In the genomic region with DNA sequence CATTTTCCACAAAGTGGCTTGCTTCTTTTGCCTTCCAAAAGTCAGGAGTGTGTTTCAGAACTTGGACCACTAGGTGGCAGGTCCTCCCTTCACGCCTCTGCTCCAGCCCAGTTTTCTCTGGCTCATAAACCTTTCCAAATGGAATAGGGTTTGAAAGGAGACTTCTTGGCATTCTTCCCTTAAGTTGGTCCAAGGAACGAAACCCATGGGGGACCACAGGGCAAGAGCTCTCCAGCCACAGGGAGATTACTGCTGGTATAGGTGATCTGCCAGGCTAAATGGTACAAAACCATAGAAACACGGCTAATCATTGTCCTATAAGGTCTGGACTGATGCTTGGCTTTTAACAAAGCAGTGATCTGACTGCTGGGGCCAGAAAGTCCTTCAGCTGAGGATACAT, we compare ENCODE assay signal across 8 mouse cellular contexts.
DNase-seq lines count a peak whose midpoint lies in the region; ATAC-seq and TF ChIP-seq lines count a peak whose summit lies in the region.

No protein-coding gene starts in this region.

- peak; percentile 45; the same call in 1 of the 2 replicates for TF ChIP-seq CTCF in liver, adult 2 months (IDR thresholded peaks at IDR 0.05; ENCODE audit: low read depth, low read length)
- peak; percentile 87 for TF ChIP-seq CTCF in brain, embryonic 14.5 days (IDR thresholded peaks at IDR 0.05; ENCODE audit: borderline replicate concordance, extremely low read depth, insufficient read depth, insufficient read length)

- peak overlapping the region; percentile 23; the same call in 1 of the 2 replicates for H3K4me2 ChIP-seq in forebrain, embryonic 14.5 days (ENCODE audit: low read length)

- H3K9me3 ChIP-seq in forebrain, embryonic 14.5 days (replicated peaks; ENCODE audit: control insufficient read depth, low read length), result no peaks in the 10 kb centered on the region

- TF ChIP-seq POLR2A in liver, adult 2 months (IDR thresholded peaks at IDR 0.05; ENCODE audit: extremely low read depth, insufficient read depth, low read length), result no peak
- TF ChIP-seq POLR2A in brain, embryonic 14.5 days (IDR thresholded peaks at IDR 0.05; ENCODE audit: borderline replicate concordance, extremely low read depth, insufficient read depth, insufficient read length, poor library complexity, severe bottlenecking), result no peak

- no peaks in the 10 kb centered on the region for H3K4me1 ChIP-seq in liver, adult 2 months (ENCODE audit: control insufficient read depth, insufficient read depth, low read length)
- H3K4me1 ChIP-seq in forebrain, embryonic 14.5 days (ENCODE audit: control insufficient read depth, insufficient read depth, low read length), result peaks cover 8% of the 10 kb centered on the region; the same call in 1 of the 2 replicates

- no peaks in the 10 kb centered on the region for H3K36me3 ChIP-seq in liver, adult 2 months (ENCODE audit: control insufficient read depth, insufficient read depth, low read length)
- H3K36me3 ChIP-seq in forebrain, embryonic 14.5 days (ENCODE audit: control insufficient read depth, insufficient read depth, low read length), result peaks cover 13% of the 10 kb centered on the region

- no peaks in the 10 kb centered on the region for H3K27me3 ChIP-seq in liver, adult 2 months (ENCODE audit: control insufficient read depth, insufficient read depth, low read length)
- no peaks in the 10 kb centered on the region for H3K27me3 ChIP-seq in forebrain, embryonic 14.5 days (replicated peaks; ENCODE audit: control insufficient read depth, insufficient read depth, low read length)

- H3K4me3 ChIP-seq in liver, adult 2 months (ENCODE audit: insufficient read depth, low read depth, low read length), result no peak overlapping the region
- H3K4me3 ChIP-seq in forebrain, embryonic 14.5 days (ENCODE audit: low read depth, low read length), result no peak overlapping the region

- WGBS in liver, adult 2 months, result 56% methylated on average over 3 of the region's 3 CpGs
- 12% methylated on average over 3 of the region's 3 CpGs for WGBS in forebrain, embryonic 14.5 days

- peak; percentile 60 for ATAC-seq in forebrain, embryonic 14.5 days

- no peak overlapping the region for H3K9ac ChIP-seq in liver, adult 2 months (ENCODE audit: low read depth, low read length)
- no peak overlapping the region for H3K9ac ChIP-seq in forebrain, embryonic 14.5 days (ENCODE audit: low read length)

- no peaks in the 10 kb centered on the region for H3K79me2 ChIP-seq in liver, adult 2 months (ENCODE audit: control insufficient read depth, insufficient read depth, low read length)

- no peak for DNase-seq in liver, adult 2 months (ENCODE audit: extremely low read depth, low read depth, low spot score)
- no peak for DNase-seq in liver
- peak; percentile 85 for DNase-seq in brain, embryonic 14.5 days (ENCODE audit: low read depth)
- peak; percentile 86 for DNase-seq in forebrain, embryonic 14.5 days (ENCODE audit: low spot score)
- DNase-seq in kidney, postnatal 10 days, result peak; percentile 60
- peak; percentile 47 for DNase-seq in lung, postnatal 10 days
- DNase-seq in right cerebral cortex, postnatal 14 days, result peak; percentile 46
- DNase-seq in c-Kit-positive CD71-positive TER-119-positive erythroid progenitor cells, embryonic 14.5 days (ENCODE audit: low spot score), result no peak

- no peak overlapping the region for H3K27ac ChIP-seq in liver, adult 2 months (replicated peaks; ENCODE audit: insufficient read depth, low read depth, low read length)
- peak overlapping the region; percentile 62; the same call in 1 of the 2 replicates for H3K27ac ChIP-seq in forebrain, embryonic 14.5 days (ENCODE audit: low read depth, low read length)

Comparison
In these comparisons a context has a peak if more than half of its experiments do, and no peak if none do; other contexts are left out.
1. DNase-seq: peak in brain, embryonic 14.5 days (single experiment), forebrain, embryonic 14.5 days (single experiment), kidney, postnatal 10 days (single experiment), lung, postnatal 10 days (single experiment) and right cerebral cortex, postnatal 14 days (single experiment); none in liver, adult 2 months (single experiment), liver (single experiment) and c-Kit-positive CD71-positive TER-119-positive erythroid progenitor cells, embryonic 14.5 days (single experiment).